Mouse (Mus musculus) CD4-positive helper T cell, adult 2 months (primary cell): ENCODE measurements around the gene Lclat1.
"Not testable (repeated sequence)": the region's sequence is repeated elsewhere in the genome, so short reads cannot be mapped to it uniquely, and the experiment has no call there.

Experiments used
- DNase-seq: peaks from one replicate; pipeline ENCODE4 v3.0.0-alpha.2; 2012; ENCODE audit warnings: low read depth, missing footprints, low spot score

Lclat1 gene

DNA sequence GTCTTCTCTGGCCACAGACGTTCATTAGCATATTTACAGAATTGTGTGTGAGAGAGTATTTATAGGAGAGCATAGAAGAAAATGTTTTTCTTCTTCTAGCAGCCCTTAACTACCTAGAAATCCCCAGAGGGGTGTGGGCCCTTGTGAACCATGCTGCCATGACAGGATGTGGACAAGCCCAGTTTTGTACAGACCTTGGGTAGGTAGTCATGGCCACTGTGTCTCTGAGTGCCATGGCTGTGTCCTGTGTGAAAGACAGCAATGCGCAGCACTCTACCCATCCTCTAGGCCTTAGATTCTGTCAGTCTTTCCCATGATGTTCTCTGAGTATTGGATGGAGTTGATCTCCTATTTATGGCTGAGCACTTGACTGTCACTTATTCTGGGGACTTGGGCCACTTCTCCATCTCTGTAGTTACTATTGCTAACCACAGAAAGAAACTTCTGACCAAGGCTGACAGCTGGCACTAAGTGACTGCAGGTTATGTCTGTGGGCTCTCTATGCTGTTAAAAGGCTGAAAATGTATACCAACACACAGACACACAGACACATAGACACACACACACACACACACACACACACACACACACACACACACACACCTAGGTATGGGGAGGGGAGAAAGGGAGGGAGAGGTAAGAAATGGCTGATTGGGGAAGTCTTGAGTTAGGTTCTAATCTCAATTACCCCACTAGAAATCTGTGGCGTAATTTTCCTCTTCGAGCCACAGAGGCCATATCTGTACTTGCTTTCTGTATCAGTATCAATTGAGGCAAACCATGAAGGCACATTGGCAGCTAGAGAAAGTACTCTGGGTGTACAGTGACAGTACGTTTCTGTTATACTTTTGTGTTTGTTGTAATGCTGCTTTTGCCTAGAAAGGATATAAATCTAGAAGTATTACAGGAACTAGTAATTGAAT lies 29.0 kb downstream of the Lclat1 start:
- no peak for DNase-seq

DNA sequence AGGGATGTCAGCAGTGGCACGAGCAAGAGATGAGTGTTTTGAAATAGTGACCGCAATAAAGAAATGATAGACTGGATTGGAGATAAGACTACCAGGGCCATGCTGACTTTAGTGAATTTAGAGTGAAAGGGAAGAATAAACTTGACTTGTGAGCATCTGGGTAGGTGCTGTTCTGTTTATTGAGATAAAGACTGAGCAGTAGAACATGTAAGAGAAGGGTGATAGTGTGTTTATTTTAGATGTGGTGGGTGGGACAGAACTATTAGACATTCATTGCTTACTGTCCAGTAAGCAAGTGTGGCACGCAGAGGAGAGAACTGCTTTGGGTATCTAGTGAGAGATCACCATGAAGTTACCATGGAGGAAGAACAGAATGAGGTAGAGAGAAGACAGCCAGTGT lies 30.4 kb downstream of the Lclat1 start:
- DNase-seq, result no peak

DNA sequence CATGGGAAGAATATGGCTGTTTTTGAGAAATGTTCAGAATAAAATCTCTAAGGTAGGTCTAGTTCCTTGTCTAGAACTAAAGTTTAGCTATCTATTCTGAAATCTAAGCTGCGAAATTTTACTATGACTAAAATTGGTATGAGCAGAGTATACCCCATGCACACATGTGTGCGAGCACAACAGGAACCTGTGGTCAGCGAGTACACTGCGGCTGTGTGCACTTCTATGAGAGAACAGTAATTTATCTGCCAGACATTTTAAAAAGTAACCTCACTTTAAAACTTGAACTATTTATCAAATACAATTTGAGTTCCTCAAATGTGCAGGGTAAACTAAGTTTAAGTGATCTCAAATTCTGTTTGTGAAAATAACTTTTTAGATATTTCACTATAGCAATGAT lies 34.2 kb downstream of the Lclat1 start:
- peak; percentile 46 for DNase-seq

DNA sequence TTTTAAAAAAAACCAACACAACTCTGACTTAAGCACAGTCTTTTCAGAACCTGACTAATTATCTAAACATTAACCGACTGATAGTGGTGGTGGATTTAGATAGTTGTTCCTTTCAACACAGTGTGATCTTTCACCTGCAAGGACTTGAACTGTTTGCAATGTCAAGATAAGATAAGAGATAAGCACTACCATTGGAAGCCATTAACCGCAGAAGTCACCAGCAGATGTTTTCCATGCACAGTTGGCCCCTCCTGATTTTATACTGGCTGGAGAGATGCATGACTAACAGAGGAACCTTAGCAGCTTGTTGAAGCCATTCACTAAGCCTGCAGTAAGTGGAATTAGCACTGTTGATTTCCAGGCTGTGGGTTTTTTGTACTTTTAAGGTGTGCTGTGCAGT lies 34.7 kb downstream of the Lclat1 start:
- DNase-seq, result peak; percentile 67

DNA sequence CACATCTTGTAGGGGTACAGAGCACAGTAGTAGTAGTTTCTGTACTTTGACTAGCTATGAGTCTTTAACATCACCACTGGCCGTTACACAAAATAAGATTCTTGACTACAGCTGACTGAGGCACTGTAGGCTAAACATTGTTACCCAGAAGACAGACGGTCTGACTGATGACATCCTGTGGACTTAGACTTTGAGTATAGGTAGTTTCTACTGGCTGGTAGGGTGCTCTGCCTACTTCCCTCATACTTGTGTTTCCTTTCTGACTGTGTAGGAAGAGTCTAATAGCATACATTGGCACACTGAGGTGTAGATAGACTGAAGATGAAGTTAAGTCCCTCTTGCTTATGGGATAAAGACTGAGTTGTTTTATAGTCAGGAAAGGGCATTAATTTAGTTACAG lies 37.6 kb downstream of the Lclat1 start:
- DNase-seq, result no peak

DNA sequence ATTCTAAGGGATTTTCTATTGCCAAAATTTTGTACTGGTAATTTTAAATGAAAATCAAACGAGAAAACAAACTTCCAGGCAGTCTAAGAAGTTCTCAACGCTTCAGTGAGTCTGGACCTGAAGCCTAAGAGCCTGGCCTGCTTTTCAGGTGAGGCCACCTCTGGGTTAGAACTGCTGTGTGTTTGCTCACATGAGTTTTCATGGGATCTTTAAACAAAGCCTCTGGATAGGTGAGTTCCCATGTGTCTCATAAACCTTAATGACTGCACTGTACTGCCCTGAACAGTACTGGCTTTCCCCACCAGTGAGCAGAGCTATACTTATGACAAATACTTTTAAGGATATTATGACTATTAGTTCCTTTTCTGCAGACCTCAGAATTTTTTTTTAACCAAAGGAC lies 40.8 kb downstream of the Lclat1 start:
- no peak for DNase-seq

DNA sequence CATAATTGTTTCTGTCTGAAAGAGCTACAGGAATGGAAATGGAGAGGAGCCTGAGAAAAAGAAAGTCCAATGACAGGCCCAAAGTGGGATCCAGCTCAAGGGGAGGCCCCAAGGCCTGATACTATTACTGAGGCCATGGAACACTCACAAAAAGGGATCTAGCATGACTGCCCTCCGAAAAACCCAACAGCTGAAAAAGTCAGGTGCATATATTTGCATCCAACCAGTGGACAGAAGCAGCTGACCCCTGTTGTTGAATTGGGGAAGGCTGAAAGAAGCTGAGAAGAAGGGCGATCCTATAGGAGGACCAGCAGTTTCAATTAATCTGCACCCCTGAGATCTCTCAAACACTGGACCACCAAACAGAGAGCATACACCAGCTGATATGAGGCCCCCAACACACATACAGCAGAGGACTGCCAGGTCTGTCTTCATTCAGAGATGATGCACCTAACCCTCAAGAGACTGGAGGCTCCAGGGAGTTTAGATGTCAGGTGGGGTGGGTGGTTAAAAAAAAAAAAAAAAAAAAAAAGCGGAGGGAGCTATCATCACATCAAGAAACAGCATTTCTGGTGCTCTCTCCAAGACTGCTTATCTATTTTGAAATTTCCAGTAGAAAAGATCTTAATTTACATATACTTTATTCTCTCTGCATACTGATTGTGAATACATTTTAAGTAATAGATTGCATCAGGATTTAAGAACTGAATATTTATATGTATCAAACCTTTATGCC lies 45.2 kb downstream of the Lclat1 start:
- not testable (repeated sequence) for DNase-seq

DNA sequence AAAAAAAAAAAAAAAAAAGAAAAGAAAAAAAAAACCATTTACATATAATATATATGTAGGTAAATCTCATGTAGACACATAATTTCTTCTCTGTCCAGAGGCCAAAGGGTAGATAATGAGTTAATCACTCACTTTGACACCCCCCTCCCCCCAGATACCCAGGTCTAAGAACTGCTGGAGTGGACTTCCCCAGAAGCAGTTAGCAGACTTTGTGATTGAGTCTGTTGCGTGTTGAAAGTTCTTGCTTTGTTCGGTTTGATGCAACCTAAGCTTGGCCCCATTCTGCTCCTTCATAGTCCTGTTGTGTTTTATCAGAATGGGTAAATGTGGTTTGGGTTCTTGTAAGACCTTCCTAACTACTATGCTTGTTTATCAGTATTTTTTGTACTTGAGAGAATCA lies 45.9 kb downstream of the Lclat1 start:
- DNase-seq, result no peak

DNA sequence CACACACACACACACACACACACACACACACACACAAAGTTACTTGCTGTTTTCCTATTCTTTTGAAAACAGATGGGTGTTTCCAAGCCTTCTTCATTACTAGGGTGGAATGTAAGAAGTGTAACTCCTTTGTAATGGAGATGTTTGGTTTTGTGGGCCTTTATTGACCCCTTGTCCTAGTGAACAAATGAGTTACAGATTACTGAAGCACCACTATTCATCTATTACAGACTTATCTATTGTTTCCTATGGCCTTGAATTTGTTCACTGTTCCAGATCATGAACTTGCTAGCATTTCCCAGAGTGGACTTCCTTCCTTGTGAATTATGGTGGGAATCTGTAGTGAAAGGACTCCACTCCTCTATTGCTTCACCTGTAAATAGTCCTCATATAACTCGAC lies 48.8 kb downstream of the Lclat1 start:
- no peak for DNase-seq

DNA sequence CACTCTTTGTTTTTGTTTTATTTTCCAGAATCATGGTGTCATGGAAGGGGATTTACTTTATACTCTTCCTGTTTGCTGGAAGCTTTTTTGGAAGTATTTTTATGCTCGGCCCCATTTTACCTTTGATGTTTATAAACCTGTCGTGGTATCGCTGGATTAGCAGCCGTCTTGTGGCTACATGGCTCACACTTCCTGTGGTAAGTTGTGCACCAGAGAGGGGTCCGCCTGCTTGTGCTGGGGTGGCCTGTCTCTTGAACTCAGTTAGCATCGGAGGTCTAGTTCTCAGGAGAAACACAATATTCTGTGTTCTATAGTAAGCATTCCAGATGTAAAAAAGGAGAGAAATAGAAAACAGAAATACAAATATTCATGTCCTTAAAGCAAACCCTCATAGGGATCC lies 54.0 kb downstream of the Lclat1 start:
- DNase-seq, result peak; percentile 48

DNA sequence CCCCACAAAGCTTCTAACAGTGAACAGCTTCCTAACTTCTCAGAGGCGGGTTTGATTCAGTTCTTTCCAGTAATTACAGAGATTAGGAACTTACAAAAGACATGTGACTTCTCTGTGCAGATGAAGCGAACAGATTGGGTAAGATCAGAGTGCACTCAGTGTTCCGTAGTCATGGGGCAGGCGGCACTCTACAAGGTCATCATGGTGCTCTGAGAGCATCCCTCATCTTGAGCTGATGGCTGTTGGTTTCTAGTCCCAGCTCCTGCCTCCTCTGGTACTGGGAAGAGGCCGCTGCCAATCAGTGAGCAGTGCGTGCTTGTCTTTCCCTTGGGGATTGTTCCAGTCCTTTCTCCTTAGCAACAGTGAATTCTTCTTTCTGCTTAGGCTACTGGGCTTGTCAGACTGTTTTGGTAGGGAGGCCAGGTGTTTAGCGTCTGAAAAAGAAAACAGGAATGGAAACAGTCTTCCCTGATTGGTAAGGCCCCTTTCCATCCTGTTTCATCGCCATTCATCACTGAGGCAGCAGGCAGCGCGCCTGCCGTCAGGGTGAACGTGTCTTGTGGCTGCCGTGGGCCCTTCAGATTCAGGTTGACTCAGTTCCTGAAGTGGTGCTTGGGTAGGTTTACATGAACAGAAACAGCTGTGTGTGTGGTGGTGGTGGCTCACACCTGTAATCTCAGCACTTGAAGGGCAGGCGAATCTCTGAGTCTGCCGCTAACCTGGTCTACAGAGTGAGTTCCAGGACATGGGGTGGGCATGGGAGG lies 54.8 kb downstream of the Lclat1 start:
- DNase-seq, result peak; percentile 84

DNA sequence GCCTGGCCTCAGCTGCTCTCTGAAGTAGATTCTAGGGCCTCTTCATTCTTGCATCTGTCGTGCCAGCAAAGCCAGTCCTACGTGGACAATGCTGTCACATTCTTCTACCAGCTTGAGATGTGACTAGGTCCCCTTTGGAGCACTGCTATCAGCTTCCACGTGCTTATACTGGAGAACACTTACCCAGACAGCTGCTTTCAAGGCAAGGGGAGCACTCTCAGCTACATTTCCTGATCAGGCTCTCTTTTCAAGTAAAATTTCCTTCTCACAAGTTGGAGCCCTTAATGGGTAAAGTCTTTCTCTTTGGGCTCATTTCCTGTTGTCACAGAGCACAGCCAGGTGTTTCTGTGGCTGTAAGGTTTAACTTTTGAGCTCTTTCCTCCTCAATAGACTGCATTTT lies 55.8 kb downstream of the Lclat1 start:
- peak; percentile 77 for DNase-seq

DNA sequence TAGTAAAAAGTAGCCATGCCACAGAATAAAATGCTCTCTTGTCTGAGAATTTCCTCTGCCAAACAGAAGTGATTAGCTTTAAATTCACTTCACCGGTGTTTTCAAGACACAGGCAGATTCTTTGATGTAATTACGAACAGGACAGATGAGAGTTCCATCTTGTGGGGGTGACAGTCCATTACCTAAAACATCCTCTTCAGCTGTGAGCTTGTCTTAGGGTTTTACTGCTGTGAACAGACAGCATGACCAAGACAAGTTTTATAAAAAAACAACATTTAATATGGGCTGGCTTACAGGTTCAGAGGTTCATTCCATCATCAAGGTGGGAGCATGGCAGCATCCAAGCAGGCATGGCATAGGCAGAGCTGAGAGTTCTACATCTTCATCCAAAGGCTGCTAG lies 56.3 kb downstream of the Lclat1 start:
- peak; percentile 45 for DNase-seq

DNA sequence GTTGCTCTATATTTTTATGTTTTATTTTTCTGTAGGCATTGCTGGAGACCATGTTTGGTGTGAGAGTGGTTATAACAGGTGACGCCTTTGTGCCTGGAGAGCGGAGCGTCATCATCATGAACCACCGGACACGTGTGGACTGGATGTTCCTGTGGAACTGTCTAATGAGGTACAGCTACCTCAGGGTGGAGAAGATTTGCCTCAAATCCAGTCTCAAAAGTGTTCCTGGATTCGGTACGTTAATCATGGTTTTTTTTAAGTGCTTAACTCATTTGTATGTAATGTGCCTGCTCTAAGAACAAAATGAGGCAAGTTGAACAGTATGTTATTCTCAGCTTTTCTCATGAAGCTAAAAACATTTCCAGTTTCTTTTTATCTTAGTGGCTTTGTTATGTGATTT lies 61.7 kb downstream of the Lclat1 start:
- DNase-seq, result peak; percentile 44

DNA sequence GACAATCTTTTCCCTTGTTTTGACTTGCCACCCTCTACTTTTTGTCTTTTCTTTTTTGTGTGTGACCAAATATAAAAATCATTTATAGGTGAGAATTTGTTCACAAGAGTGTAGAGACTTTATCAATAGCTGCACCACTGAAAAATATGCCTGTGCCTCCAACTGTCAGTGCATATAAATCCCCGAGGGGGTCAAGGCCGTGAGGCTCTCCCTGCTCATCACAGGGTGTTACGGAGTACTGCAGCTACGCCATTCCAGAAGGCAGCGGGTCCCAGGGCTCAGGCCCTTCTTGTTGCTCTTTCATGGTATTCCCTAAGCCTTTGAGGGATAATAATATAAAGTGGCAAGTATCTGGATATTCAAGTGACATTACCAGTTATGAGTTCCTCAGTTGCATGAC lies 62.4 kb downstream of the Lclat1 start:
- DNase-seq, result no peak

DNA sequence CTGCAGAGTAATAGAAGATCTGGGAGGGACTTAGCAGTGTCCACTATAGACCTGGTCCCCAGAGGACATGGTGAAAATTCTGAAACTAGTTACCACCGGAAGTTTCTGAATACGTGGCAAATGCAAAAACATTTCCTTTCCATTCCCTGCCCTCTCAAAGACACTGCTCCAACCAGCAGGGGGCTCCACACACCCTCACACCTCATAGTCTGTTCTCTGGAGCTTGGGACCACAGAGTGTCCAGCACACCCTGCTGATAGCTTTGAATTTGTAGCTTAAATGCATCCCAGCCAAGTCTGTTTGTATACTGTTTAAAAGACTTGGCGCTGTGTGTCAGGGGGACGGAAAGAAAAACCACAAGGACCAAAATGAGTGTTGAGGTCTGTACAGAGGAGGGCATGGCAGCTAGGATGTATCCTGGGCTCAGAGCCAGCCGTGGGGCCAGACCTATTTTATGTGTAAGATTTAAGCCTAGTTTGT lies 66.3 kb downstream of the Lclat1 start:
- DNase-seq, result peak; percentile 76

DNA sequence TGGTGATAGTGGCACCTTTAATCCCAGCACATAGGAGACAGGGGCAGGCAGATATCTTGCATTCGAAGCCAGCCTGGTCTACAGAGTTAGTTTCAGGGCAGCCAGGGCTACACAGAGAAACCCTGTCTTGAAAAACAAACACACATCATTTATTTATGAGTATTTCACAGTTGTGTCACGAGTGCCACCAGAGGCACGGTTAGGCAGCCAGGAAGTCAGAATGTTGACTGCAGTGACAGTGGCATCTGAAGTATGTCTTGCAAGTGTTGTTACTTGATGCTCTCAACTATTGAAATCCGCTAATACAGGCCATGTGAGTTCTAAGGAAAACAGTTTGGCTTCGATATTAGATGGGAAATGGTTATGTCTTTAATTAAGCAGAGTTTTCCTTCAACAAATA lies 67.9 kb downstream of the Lclat1 start:
- DNase-seq, result no peak

DNA sequence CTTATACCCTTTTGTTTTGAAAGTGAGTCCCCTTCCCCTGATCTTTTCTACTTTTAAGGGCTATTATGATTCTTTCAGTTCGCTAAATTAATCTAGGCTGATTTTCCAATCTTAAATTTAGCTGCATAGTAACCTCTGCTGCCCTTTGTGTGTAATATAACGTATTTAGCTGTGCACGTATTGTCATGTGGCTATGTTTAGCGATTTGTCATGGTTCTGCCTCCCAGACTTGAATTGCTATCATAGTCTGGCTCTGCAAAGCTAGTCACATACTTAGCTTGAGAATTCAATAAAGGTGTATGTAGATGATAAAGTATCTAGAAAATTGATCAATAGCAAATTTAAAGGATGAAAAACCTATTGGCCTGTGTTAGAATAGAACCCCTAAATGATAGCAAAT lies 69.3 kb downstream of the Lclat1 start:
- DNase-seq, result no peak

DNA sequence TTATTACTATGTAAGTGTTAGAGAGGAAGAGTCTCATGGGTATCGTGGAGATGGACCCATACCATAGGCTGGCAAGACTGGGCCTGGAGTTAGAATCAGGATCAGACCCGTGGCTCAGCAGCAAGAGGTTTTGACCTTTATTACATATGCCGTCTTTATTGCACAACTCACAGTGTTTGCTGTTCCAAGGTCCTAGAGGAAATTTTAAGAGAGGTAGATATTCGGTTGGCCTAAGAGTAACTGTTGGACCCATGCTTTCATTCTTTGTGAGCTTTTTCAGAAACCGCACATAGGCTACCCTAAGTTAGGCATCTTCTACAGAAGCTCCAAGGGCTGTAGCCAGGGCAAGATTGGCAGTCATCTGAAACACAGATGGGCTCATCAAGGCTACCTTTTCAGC lies 79.1 kb downstream of the Lclat1 start:
- no peak for DNase-seq

DNA sequence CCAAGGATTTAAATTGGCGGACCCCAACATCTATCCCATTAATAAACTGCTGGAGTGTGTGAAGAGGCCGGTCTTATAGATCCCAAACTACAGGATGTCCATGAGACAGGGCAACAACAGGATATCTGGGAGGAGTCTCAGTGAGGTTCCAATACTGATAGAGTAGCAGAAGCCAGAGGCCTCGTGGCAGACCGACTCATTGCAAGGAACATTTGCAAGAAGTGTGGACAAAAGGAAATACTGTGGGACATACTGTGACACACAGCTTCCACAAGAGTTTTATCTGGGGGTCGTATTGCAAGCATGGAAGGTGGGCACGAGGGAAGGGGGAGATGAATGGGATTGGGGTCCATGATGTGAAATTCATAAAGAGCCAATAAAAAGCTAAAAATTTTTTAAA lies 86.4 kb downstream of the Lclat1 start:
- no peak for DNase-seq

DNA sequence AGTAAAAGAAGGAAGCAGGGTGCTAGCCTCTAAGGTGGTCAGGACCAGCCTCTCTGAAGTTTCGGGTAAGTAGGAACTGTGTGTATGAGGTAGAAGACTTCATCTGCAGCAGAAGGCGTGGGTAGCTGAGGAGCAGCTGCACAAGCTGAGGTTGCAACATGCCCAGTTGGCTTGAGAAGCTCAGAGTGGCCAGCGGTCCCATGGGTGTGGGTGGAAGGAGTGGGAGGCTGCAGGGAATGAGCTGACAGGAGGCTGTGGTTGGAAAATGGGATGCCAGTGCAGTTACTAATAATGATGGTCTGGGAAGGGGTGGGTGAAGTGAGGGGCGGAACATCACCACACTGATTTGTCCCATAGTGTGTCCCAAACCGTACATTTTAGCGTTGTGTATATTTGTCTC lies 86.8 kb downstream of the Lclat1 start:
- DNase-seq, result no peak

DNA sequence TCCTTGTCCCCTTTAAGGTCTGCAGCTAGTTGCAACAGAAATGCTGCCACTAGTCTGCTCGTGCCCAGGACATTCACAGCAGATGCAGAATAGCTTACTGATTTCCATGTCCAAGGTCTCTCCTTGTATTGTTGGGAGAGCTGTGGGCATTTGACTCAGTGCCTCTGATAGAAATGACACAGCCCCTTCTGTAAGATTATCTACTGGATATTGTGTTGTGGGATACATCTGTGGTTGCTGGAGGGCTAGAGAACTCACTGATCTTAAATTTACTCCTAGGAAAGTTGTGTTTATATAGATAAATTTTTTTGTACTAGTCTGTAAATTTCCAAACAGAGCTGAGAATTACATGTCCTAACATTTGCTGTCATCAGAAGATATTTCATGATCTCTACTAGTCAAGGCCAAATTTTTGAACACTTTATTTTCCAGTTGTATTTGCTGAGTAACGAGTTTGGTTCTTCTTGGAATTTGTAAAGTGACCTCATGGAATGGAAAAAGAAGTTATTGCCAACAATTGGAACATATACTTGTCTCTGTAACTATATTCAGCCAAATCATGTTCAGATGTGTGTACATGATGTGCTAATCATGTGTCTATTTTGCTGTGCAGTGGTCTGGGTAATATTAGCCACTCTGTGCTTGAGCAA lies 87.4 kb downstream of the Lclat1 start:
- DNase-seq, result no peak
